Mouse (Mus musculus) forebrain, embryonic 15.5 days (tissue): ENCODE measurements around the gene Stox2. TPM values are rescaled to one million over a fixed set of nuclear protein-coding genes. Genes with fewer than 3 reads are reported as not detected.
"Not testable (repeated sequence)": the region's sequence is repeated elsewhere in the genome, so short reads cannot be mapped to it uniquely, and the experiment has no call there.

Experiments
- ATAC-seq: fragments of 200-750 bp; cut with Nextera tagmentation; replicated peaks from 2 replicates; pipeline ENCODE4 v1.8.0; 2017; ENCODE audit warnings: mild to moderate bottlenecking, moderate TSS enrichment, moderate library complexity
- H3K27ac ChIP-seq: fragments of 300-500 bp; sonication (generic); replicated peaks from 2 replicates; pipeline ENCODE4 v1.5.1; 2015; ENCODE audit warnings: mild to moderate bottlenecking, inconsistent platforms
- H3K27me3 ChIP-seq: fragments of 300-500 bp; sonication (generic); 2 replicates; pipeline ENCODE4 v1.6.1; 2015; ENCODE audit warnings: inconsistent platforms
- H3K36me3 ChIP-seq: fragments of 300-500 bp; sonication (generic); 2 replicates; pipeline ENCODE4 v1.6.1; 2015; ENCODE audit warnings: mild to moderate bottlenecking, inconsistent platforms
- H3K4me1 ChIP-seq: fragments of 300-500 bp; sonication (generic); 2 replicates; pipeline ENCODE4 v1.6.1; 2015; ENCODE audit warnings: inconsistent platforms
- H3K4me2 ChIP-seq: fragments of 300-500 bp; sonication (generic); replicated peaks from 2 replicates; pipeline ENCODE4 v1.6.1; 2015; ENCODE audit warnings: mild to moderate bottlenecking, inconsistent platforms
- H3K4me3 ChIP-seq: fragments of 300-500 bp; sonication (generic); 2 replicates; pipeline ENCODE4 v1.5.1; 2015; ENCODE audit warnings: mild to moderate bottlenecking, inconsistent platforms
- H3K9ac ChIP-seq: fragments of 300-500 bp; sonication (generic); replicated peaks from 2 replicates; pipeline ENCODE4 v1.6.1; 2015; ENCODE audit warnings: mild to moderate bottlenecking, inconsistent platforms
- H3K9me3 ChIP-seq: fragments of 300-500 bp; sonication (generic); 2 replicates; pipeline ENCODE4 v1.6.1; 2016; ENCODE audit warnings: inconsistent platforms
- WGBS: fragments of 180-500 bp; shearing (Covaris S2); methylation state at CpG from one replicate; pipeline ENCODE4 v1.1.7; 2015; ENCODE audit warnings: mixed read lengths; 5-methylcytosine and 5-hydroxymethylcytosine counted together
- polyA plus RNA-seq: library from polyadenylated mRNA; unstranded; fragments of >200 nt; fragmentation: Nextera tagmentation; extraction: Ambion mirVana; gene quantifications from 2 replicates; pipeline ENCODE4 v1.2.1, GENCODE M21; 2015

The Stox2 gene
- 47.2 and 51.9 TPM in 2 replicates for polyA plus RNA-seq

- Histone ChIP-seq H3K9me3 (no peaks in the 10 kb centered on the region), H3K9ac (no peak within 1 kb of the TSS), H3K27me3 (no peaks in the 10 kb centered on the region), H3K4me3 (no peak within 1 kb of the TSS), H3K27ac (no peak within 1 kb of the TSS), H3K4me2 (no peak within 1 kb of the TSS), H3K36me3 (no peaks in the 10 kb centered on the region), H3K4me1 (no peaks in the 10 kb centered on the region)
- WGBS, result 87% methylated on average over 19 of the region's 19 CpGs
- no peak for ATAC-seq
These were observed at the start of gene Stox2 for GRCm38 (mm10) chr8:47446312-47447046. TSS of gene Stox2 (minus strand) at chr8:47446362.

GRCm38 (mm10) chr8:47495428-47495827 is 49.3 kb upstream of the Stox2 start:
- H3K36me3 ChIP-seq, result peaks cover 74% of the 10 kb centered on the region
- H3K9ac ChIP-seq, result no peak overlapping the region
- H3K4me2 ChIP-seq, result no peak overlapping the region
- H3K9me3 ChIP-seq, result no peaks in the 10 kb centered on the region
- no peaks in the 10 kb centered on the region for H3K27me3 ChIP-seq
- ATAC-seq, result no peak
- no peak overlapping the region for H3K4me3 ChIP-seq
- H3K27ac ChIP-seq, result no peak overlapping the region
- H3K4me1 ChIP-seq, result no peaks in the 10 kb centered on the region
- WGBS, result 85% methylated on average over 6 of the region's 6 CpGs

- H3K4me1 ChIP-seq, result no peaks in the 10 kb centered on the region
- no peaks in the 10 kb centered on the region for H3K9me3 ChIP-seq
- no peaks in the 10 kb centered on the region for H3K27me3 ChIP-seq
- H3K4me2 ChIP-seq, result no peak overlapping the region
- H3K4me3 ChIP-seq, result no peak overlapping the region
- H3K9ac ChIP-seq, result no peak overlapping the region
- no peak overlapping the region for H3K27ac ChIP-seq
- no peak for ATAC-seq
- 94% methylated on average over 12 of the region's 12 CpGs for WGBS
- H3K36me3 ChIP-seq, result peaks cover 70% of the 10 kb centered on the region
These were observed 48.5 kb upstream of the Stox2 start for GRCm38 (mm10) chr8:47494602-47495153.

- Histone ChIP-seq H3K9me3 (no peaks in the 10 kb centered on the region), H3K4me3 (no peak overlapping the region), H3K9ac (no peak overlapping the region), H3K4me2 (no peak overlapping the region), H3K36me3 (peaks cover 63% of the 10 kb centered on the region), H3K27ac (no peak overlapping the region), H3K4me1 (no peaks in the 10 kb centered on the region), H3K27me3 (no peaks in the 10 kb centered on the region)
- ATAC-seq, result no peak
- WGBS, result 94% methylated on average over 12 of the region's 12 CpGs
These were observed 46.9 kb upstream of the Stox2 start for GRCm38 (mm10) chr8:47493106-47493505.

GRCm38 (mm10) chr8:47487231-47487630 is 41.1 kb upstream of the Stox2 start:
- Histone ChIP-seq H3K36me3 (peaks cover 25% of the 10 kb centered on the region), H3K4me3 (no peak overlapping the region), H3K9ac (no peak overlapping the region), H3K4me1 (0 out of 2 replicates have a peak, but pooled peaks cover 3% of the 10 kb centered on the region), H3K9me3 (no peaks in the 10 kb centered on the region), H3K4me2 (no peak overlapping the region), H3K27me3 (no peaks in the 10 kb centered on the region), H3K27ac (no peak overlapping the region)
- ATAC-seq, result no peak
- 92% methylated on average over 3 of the region's 3 CpGs for WGBS

GRCm38 (mm10) chr8:47482354-47483071 is 36.4 kb upstream of the Stox2 start:
- Histone ChIP-seq H3K27me3 (no peaks in the 10 kb centered on the region), H3K4me2 (no peak overlapping the region), H3K9ac (no peak overlapping the region), H3K4me1 (0 out of 2 replicates have a peak, but pooled peaks cover 7% of the 10 kb centered on the region), H3K4me3 (no peak overlapping the region), H3K36me3 (peaks cover 5% of the 10 kb centered on the region; the same call in 1 of the 2 replicates), H3K9me3 (no peaks in the 10 kb centered on the region), H3K27ac (no peak overlapping the region)
- 41% methylated on average over 12 of the region's 12 CpGs for WGBS
- ATAC-seq, result peak; percentile 41; the same call in 1 of the 2 replicates

GRCm38 (mm10) chr8:47480039-47480438 is 33.9 kb upstream of the Stox2 start:
- Histone ChIP-seq H3K27ac (no peak overlapping the region), H3K9me3 (no peaks in the 10 kb centered on the region), H3K4me1 (0 out of 2 replicates have a peak, but pooled peaks cover 7% of the 10 kb centered on the region), H3K36me3 (0 out of 2 replicates have a peak, but pooled peaks cover 2% of the 10 kb centered on the region), H3K4me2 (no peak overlapping the region), H3K27me3 (no peaks in the 10 kb centered on the region), H3K4me3 (no peak overlapping the region), H3K9ac (no peak overlapping the region)
- ATAC-seq, result peak; percentile 55; the same call in 1 of the 2 replicates
- WGBS, result 73% methylated on average over 7 of the region's 7 CpGs

- 76% methylated on average over 10 of the region's 10 CpGs for WGBS
- no peaks in the 10 kb centered on the region for H3K36me3 ChIP-seq
- H3K27me3 ChIP-seq, result no peaks in the 10 kb centered on the region
- peak; percentile 66; the same call in 1 of the 2 replicates for ATAC-seq
- H3K4me3 ChIP-seq, result no peak overlapping the region
- no peaks in the 10 kb centered on the region for H3K4me1 ChIP-seq
- no peak overlapping the region for H3K9ac ChIP-seq
- no peak overlapping the region for H3K4me2 ChIP-seq
- no peaks in the 10 kb centered on the region for H3K9me3 ChIP-seq
- no peak overlapping the region for H3K27ac ChIP-seq
These were observed 15.5 kb upstream of the Stox2 start for GRCm38 (mm10) chr8:47461650-47462049.

GRCm38 (mm10) chr8:47459216-47459749 is 13.1 kb upstream of the Stox2 start:
- no peak for ATAC-seq
- WGBS, result 82% methylated on average over 6 of the region's 6 CpGs
- Histone ChIP-seq H3K36me3 (no peaks in the 10 kb centered on the region), H3K4me2 (no peak overlapping the region), H3K9me3 (no peaks in the 10 kb centered on the region), H3K4me3 (no peak overlapping the region), H3K27me3 (no peaks in the 10 kb centered on the region), H3K27ac (no peak overlapping the region), H3K4me1 (no peaks in the 10 kb centered on the region), H3K9ac (no peak overlapping the region)

GRCm38 (mm10) chr8:47458591-47458990 is 12.4 kb upstream of the Stox2 start:
- H3K4me1 ChIP-seq, result no peaks in the 10 kb centered on the region
- H3K27me3 ChIP-seq, result no peaks in the 10 kb centered on the region
- H3K9ac ChIP-seq, result no peak overlapping the region
- H3K27ac ChIP-seq, result no peak overlapping the region
- WGBS, result 94% methylated on average over 10 of the region's 10 CpGs
- ATAC-seq, result no peak
- H3K36me3 ChIP-seq, result no peaks in the 10 kb centered on the region
- H3K9me3 ChIP-seq, result no peaks in the 10 kb centered on the region
- no peak overlapping the region for H3K4me2 ChIP-seq
- no peak overlapping the region for H3K4me3 ChIP-seq

- H3K9ac ChIP-seq, H3K36me3 ChIP-seq, ATAC-seq, H3K9me3 ChIP-seq, H3K4me2 ChIP-seq, H3K4me3 ChIP-seq, H3K4me1 ChIP-seq, H3K27me3 ChIP-seq, H3K27ac ChIP-seq: not testable (repeated sequence)
- WGBS, result 95% methylated on average over 2 of the region's 2 CpGs
These were observed 3.0 kb upstream of the Stox2 start for GRCm38 (mm10) chr8:47449211-47449610.

- Histone ChIP-seq H3K27ac (no peak overlapping the region), H3K27me3 (no peaks in the 10 kb centered on the region), H3K4me2 (no peak overlapping the region), H3K4me3 (no peak overlapping the region), H3K9ac (no peak overlapping the region), H3K9me3 (no peaks in the 10 kb centered on the region), H3K4me1 (no peaks in the 10 kb centered on the region), H3K36me3 (no peaks in the 10 kb centered on the region)
- ATAC-seq, result no peak
- 66% methylated on average over 12 of the region's 12 CpGs for whole genome bisulfite sequencing
These were observed 6.9 kb downstream of the Stox2 start for GRCm38 (mm10) chr8:47439271-47439670.
